Mouse (Mus musculus) liver, postnatal 0 days (tissue): ENCODE data around the gene Kcna4. TPM values are rescaled to one million over a fixed set of nuclear protein-coding genes. Genes with fewer than 3 reads are reported as not detected.

Experiments
- ATAC-seq: fragments of 200-750 bp; cut with Nextera tagmentation; 2 replicates; pipeline ENCODE4 v1.8.0; 2017; ENCODE audit warnings: mild to moderate bottlenecking, moderate library complexity
- DNase-seq: peaks from one replicate; pipeline ENCODE4 v3.0.0-alpha.2; 2016
- H3K27ac ChIP-seq: fragments of 300-500 bp; sonication (generic); 2 replicates; pipeline ENCODE4 v1.5.1; 2014; ENCODE audit warnings: antibody characterized with exemption, moderate library complexity, mild to moderate bottlenecking, low read depth
- H3K27me3 ChIP-seq: fragments of 300-500 bp; sonication (generic); 2 replicates; pipeline ENCODE4 v1.6.1; 2014; ENCODE audit warnings: low read length, control low read depth, mixed read lengths; ENCODE audit not compliant: insufficient read depth
- H3K36me3 ChIP-seq: fragments of 300-500 bp; sonication (generic); replicated peaks from 2 replicates; pipeline ENCODE4 v1.6.1; 2014; ENCODE audit warnings: mild to moderate bottlenecking, control low read depth, low read length, moderate library complexity, mixed read lengths; ENCODE audit not compliant: insufficient read depth
- H3K4me1 ChIP-seq: fragments of 300-500 bp; sonication (generic); 2 replicates; pipeline ENCODE4 v1.6.1; 2014; ENCODE audit warnings: antibody characterized with exemption, mild to moderate bottlenecking, control low read depth; ENCODE audit not compliant: insufficient read depth
- H3K4me2 ChIP-seq: fragments of 300-500 bp; sonication (generic); 2 replicates; pipeline ENCODE4 v1.6.1; 2014; ENCODE audit warnings: low read depth, mild to moderate bottlenecking, low read length, moderate library complexity, mixed read lengths
- H3K4me3 ChIP-seq: fragments of 300-500 bp; sonication (generic); 2 replicates; pipeline ENCODE4 v1.5.1; 2014; ENCODE audit warnings: low read depth, low read length
- H3K9ac ChIP-seq: fragments of 300-500 bp; sonication (generic); replicated peaks from 2 replicates; pipeline ENCODE4 v1.6.1; 2014; ENCODE audit warnings: mild to moderate bottlenecking, moderate library complexity
- H3K9me3 ChIP-seq: fragments of 300-500 bp; sonication (generic); 2 replicates; pipeline ENCODE4 v1.6.1; 2016; ENCODE audit warnings: mild to moderate bottlenecking, control low read depth, low read length, mixed read lengths
- CTCF ChIP-seq: sonication (generic); IDR thresholded peaks from 2 replicates; pipeline ENCODE4 v1.5.1; 2016; ENCODE audit warnings: antibody characterized with exemption, low read depth
- EP300 ChIP-seq: IDR thresholded peaks from 2 replicates; pipeline ENCODE4 v1.6.1; 2016; ENCODE audit warnings: antibody characterized with exemption, low read depth, mild to moderate bottlenecking
- WGBS: fragments of 180-500 bp; shearing (Covaris S2); extraction: QIAGEN DNeasy Blood & Tissue Kit; methylation state at CpG from one replicate; pipeline ENCODE4 v1.1.7; 2014; ENCODE audit not compliant: insufficient replicate concordance; 5-methylcytosine and 5-hydroxymethylcytosine counted together
- polyA plus RNA-seq: library from polyadenylated mRNA; unstranded; fragments of >200 nt; fragmentation: Nextera tagmentation; extraction: Ambion mirVana; gene quantifications from 2 replicates; pipeline ENCODE4 v1.2.1, GENCODE M21; 2015

The Kcna4 gene
- polyA plus RNA-seq, 1 experiment from 2014 or later = 0.02 TPM

DNA sequence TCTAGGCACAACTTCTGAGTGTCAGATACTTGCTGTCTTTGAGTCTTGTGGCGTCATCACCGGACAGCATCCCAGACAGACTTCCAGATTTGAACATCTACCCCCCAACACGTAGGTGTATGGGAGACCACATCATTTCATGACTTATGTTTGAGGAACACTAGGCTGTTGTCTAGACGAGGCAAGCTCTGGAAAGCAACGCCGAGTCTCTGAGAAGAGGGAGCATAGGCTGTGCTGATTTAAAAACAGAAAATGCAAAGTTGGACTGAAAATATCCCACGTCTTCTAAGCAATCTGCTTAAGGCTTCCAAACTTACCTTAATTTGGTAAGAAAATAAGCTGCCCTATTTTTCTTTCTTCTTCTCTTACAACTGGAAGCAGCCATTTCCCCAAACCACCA is 4.1 kb downstream of the Kcna4 start:
- Histone ChIP-seq H3K9me3 (no peaks in the 10 kb centered on the region; the same call in 1 of the 2 replicates), H3K9ac (no peak overlapping the region), H3K27me3 (peaks cover 10% of the 10 kb centered on the region; the same call in 1 of the 2 replicates), H3K4me1 (0 out of 2 replicates have a peak, but pooled peaks cover 2% of the 10 kb centered on the region), H3K4me3 (no peak overlapping the region), H3K36me3 (no peaks in the 10 kb centered on the region), H3K27ac (no peak overlapping the region), H3K4me2 (no peak overlapping the region)
- 81% methylated on average over 7 of the region's 7 CpGs for WGBS
- no peak for DNase-seq
- TF ChIP-seq CTCF (no peak), EP300 (no peak)
- no peak for ATAC-seq

DNA sequence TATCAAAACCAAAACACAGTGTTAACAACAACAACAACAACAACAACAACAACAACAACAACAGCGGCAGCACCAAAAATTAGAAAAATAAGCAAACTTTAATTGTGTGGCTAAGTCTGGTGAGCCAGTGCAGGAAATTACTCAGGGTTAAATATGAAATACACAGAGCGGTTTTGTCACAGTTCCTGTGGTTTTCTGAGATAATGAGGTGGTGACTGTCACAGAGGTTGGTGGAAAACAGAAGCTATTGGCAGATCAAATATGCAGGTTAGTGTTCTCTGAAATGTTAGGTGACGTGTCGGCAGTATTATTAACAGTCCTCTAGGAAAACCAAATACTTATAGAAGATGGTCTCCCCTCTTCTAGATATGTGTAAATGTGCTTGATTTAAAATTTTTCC is 11.4 kb downstream of the Kcna4 start:
- Histone ChIP-seq H3K36me3 (no peaks in the 10 kb centered on the region), H3K4me3 (no peak overlapping the region), H3K4me1 (no peaks in the 10 kb centered on the region), H3K27ac (no peak overlapping the region), H3K9ac (no peak overlapping the region), H3K9me3 (no peaks in the 10 kb centered on the region; the same call in 1 of the 2 replicates), H3K27me3 (no peaks in the 10 kb centered on the region), H3K4me2 (no peak overlapping the region)
- no peak for TF ChIP-seq CTCF
- no peak for TF ChIP-seq EP300
- DNase-seq = no peak
- 56% methylated on average over 4 of the region's 4 CpGs for WGBS
- no peak for ATAC-seq

DNA sequence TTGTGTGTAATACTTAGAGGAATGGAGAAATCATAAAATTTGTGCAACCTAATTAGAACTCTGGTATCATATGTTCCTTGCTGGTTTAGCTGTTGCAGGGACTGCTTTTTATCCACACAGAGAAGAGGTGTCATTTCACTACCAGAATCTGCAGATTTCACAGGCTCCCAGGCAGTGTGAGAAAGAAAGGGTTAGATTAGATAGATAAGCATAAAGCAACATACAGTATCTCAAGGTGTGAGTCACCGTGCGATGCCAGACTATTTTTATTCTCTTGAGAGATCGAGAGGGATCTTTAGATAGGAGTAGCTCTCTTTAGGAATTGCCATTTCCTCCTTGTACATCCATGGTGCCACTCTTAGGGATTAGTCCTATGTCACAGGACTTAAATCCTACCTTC is 14.3 kb downstream of the Kcna4 start:
- WGBS = 77% methylated on average over 3 of the region's 3 CpGs
- Histone ChIP-seq H3K4me1 (no peaks in the 10 kb centered on the region), H3K4me3 (no peak overlapping the region), H3K9me3 (no peaks in the 10 kb centered on the region), H3K36me3 (no peaks in the 10 kb centered on the region), H3K4me2 (no peak overlapping the region), H3K9ac (no peak overlapping the region), H3K27me3 (no peaks in the 10 kb centered on the region), H3K27ac (no peak overlapping the region)
- TF ChIP-seq CTCF = no peak
- no peak for TF ChIP-seq EP300
- no peak for DNase-seq
- ATAC-seq = no peak

DNA sequence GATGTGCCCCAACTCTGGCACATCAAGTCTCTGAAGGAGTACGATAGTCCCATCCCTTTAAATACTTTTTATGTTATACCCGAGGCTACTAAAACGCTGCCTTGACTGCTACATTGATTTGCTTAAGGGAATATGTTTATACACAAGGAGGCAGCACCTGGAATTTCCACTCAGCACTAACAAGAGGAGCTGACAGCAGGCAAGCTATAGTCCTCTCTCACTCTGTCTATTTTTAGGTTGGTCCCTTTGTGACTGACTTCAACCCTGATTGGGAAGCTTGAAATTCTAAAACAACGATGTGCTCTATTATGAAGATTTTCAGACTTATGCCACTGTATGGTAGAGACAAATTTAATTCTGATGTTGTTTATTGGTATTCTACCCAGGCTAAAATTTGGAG is 15.6 kb downstream of the Kcna4 start:
- H3K9me3 ChIP-seq = no peaks in the 10 kb centered on the region
- H3K27ac ChIP-seq = no peak overlapping the region
- H3K4me1 ChIP-seq = no peaks in the 10 kb centered on the region
- no peak for DNase-seq
- H3K9ac ChIP-seq = no peak overlapping the region
- no peaks in the 10 kb centered on the region for H3K36me3 ChIP-seq
- H3K4me3 ChIP-seq = no peak overlapping the region
- H3K27me3 ChIP-seq = no peaks in the 10 kb centered on the region
- no peak for ATAC-seq
- 77% methylated on average over 4 of the region's 4 CpGs for WGBS
- H3K4me2 ChIP-seq = no peak overlapping the region
- TF ChIP-seq EP300 = no peak
- no peak for TF ChIP-seq CTCF

DNA sequence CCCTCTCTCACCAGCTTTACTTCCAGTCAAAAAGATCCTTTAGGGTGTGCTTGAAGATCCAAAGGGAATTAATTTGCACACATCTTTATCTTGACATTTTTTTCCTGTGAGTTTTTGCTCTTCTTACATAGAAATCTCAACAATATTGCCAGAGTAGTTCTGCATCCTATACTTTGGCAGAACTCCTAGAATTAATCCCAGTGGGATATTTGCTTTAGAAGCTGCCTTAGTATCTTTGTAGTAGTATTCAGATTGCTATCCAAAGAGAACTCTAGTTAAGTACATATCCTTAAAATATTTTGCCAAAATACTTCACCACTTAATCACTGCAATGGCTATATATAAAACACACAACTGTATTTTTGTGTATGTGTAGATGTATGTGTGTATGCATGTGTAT is 28.2 kb downstream of the Kcna4 start:
- Histone ChIP-seq H3K27me3 (no peaks in the 10 kb centered on the region), H3K4me2 (no peak overlapping the region), H3K27ac (no peak overlapping the region), H3K4me3 (no peak overlapping the region), H3K9ac (no peak overlapping the region), H3K4me1 (no peaks in the 10 kb centered on the region), H3K36me3 (no peaks in the 10 kb centered on the region), H3K9me3 (no peaks in the 10 kb centered on the region)
- ATAC-seq = no peak
- TF ChIP-seq EP300 = no peak
- TF ChIP-seq CTCF = no peak
- no peak for DNase-seq

DNA sequence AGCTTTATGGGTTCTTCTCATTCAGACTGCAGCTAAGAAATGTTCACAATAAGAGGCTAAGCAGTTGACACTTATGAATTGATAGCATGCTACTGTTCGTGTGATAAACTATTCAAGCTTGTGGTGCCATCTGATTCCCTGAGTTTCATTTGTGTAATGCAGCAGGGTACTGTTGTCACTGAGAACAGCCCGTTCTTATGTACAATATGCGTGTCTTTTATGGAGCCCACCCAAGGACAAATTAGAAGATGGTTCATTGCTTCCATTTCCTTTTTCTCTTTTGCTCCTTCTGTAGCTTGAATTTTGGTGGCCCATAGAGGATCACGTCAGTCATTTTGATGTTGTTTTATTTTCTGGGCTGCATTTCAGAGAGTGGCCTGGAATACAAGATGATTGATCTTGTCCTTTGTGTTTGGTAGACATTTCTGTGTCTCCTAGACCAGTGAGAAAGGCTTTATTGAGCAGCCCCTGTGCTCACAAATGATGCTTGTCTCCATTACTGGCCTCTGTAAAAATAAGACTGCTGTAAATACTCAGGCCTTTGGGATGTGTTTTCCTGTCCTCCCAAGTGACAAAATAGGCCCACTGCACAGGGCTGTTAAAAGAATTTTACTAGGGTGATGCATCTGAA is 31.3 kb downstream of the Kcna4 start:
- no peak for TF ChIP-seq EP300
- TF ChIP-seq CTCF = no peak
- WGBS = 70% methylated on average over 4 of the region's 4 CpGs
- H3K9ac ChIP-seq = no peak overlapping the region
- no peaks in the 10 kb centered on the region for H3K36me3 ChIP-seq
- no peak overlapping the region for H3K27ac ChIP-seq
- H3K27me3 ChIP-seq = no peaks in the 10 kb centered on the region
- DNase-seq (no peak), ATAC-seq (no peak)
- H3K9me3 ChIP-seq = no peaks in the 10 kb centered on the region
- no peak overlapping the region for H3K4me2 ChIP-seq
- H3K4me3 ChIP-seq = no peak overlapping the region
- no peaks in the 10 kb centered on the region for H3K4me1 ChIP-seq

DNA sequence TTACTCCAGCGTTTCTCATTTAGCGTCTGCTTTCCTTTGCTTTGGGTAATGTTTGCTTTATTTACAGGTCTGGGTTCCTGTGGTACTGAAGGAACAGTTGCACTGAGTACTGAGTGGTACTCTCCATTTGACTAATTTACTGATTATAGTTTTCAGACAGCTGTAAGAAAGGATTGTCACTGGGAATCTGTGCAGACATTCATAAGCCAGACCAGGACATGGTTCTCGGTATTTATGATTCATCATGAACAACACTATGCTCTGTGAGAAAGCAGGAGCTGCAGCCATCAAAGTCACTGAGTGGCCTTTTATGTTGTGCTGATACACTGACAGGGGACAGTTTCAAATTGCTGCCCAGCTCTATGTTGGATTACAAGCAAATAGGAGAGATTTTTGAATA is 33.7 kb downstream of the Kcna4 start:
- no peak overlapping the region for H3K9ac ChIP-seq
- no peaks in the 10 kb centered on the region for H3K27me3 ChIP-seq
- ATAC-seq (no peak), DNase-seq (no peak)
- H3K36me3 ChIP-seq = no peaks in the 10 kb centered on the region
- H3K27ac ChIP-seq = no peak overlapping the region
- TF ChIP-seq EP300 = no peak
- no peaks in the 10 kb centered on the region for H3K9me3 ChIP-seq
- no peak overlapping the region for H3K4me2 ChIP-seq
- no peak overlapping the region for H3K4me3 ChIP-seq
- no peaks in the 10 kb centered on the region for H3K4me1 ChIP-seq
- 79% methylated on average over 3 of the region's 3 CpGs for WGBS
